Mouse (Mus musculus) neutrophil, adult 65 days (primary cell): ENCODE measurements around the gene Ntf5. TPM values are rescaled to one million over a fixed set of nuclear protein-coding genes. Genes with fewer than 3 reads are reported as not detected.

Source experiments
- total RNA-seq: library from RNA; stranded (reverse); gene quantifications from 2 replicates; pipeline ENCODE4 v1.2.4, GENCODE M21; 2023

Ntf5 gene
- total RNA-seq = not detected in 2 replicates

GRCm38 (mm10) chr7:45413113-45413863 is at the start of gene Ntf5:
Gene Ntf5 (plus strand): TSS chr7:45413695.

GRCm38 (mm10) chr7:45366652-45367019 is 46.9 kb upstream of the Ntf5 start, which contains the start of gene Ppfia3:
Gene Ppfia3 (minus strand): TSS chr7:45367019.

GRCm38 (mm10) chr7:45370475-45371311 is 42.8 kb upstream of the Ntf5 start, which contains the start of gene Lin7b:
Gene Lin7b (minus strand): TSS chr7:45370583.

GRCm38 (mm10) chr7:45395578-45396336 is 17.7 kb upstream of the Ntf5 start, which contains the start of gene Snrnp70:
Gene Snrnp70 (minus strand): TSS chr7:45395742.

GRCm38 (mm10) chr7:45405091-45406075 is 8.1 kb upstream of the Ntf5 start, which contains the start of gene Kcna7:
Gene Kcna7 (plus strand): TSS chr7:45405653.

GRCm38 (mm10) chr7:45420615-45420919 is 7.1 kb downstream of the Ntf5 start, which contains the start of gene Lhb:
Gene Lhb (plus strand): TSS chr7:45420820.

GRCm38 (mm10) chr7:45434203-45435015 is 20.9 kb downstream of the Ntf5 start, which contains the start of gene Gys1:
Gene Gys1 (plus strand): TSS chr7:45434844.

GRCm38 (mm10) chr7:45437521-45438276 is 24.2 kb downstream of the Ntf5 start, which contains the start of gene Ruvbl2:
Gene Ruvbl2 (minus strand): TSS chr7:45438096.

GRCm38 (mm10) chr7:45459564-45460140 is 46.2 kb downstream of the Ntf5 start, which contains the start of gene Ftl1:
Gene Ftl1 (minus strand): TSS chr7:45459884.

GRCm38 (mm10) chr7:45466283-45467089 is 53.0 kb downstream of the Ntf5 start, which contains the start of gene Bax:
Gene Bax (minus strand): TSS chr7:45466898.

Other genes starting within 250 kb of the Ntf5 start
- gene Slc17a7, start 249.7 kb upstream of the Ntf5 start, total RNA-seq = 0.23 TPM in 1 of 2 replicates, not detected in the other
- not detected in 2 replicates for gene Gfy, start 234.1 kb upstream of the Ntf5 start, total RNA-seq
- not detected in 2 replicates for gene Pth2, start 232.7 kb upstream of the Ntf5 start, total RNA-seq
- gene Ccdc155, start 208.8 kb upstream of the Ntf5 start, total RNA-seq = not detected in 2 replicates
- not detected in 2 replicates for gene Dkkl1, start 201.5 kb upstream of the Ntf5 start, total RNA-seq
- not detected in 2 replicates for gene Tead2, start 197.9 kb upstream of the Ntf5 start, total RNA-seq
- 347 and 367 TPM in 2 replicates for gene Cd37, start 174.6 kb upstream of the Ntf5 start, total RNA-seq
- gene Slc6a16, start 172.6 kb upstream of the Ntf5 start, total RNA-seq = 1.2 and 1.3 TPM in 2 replicates
- not detected in 2 replicates for gene Slc6a21, start 136.2 kb upstream of the Ntf5 start, total RNA-seq
- 3.6 and 5.2 TPM in 2 replicates for gene Trpm4, start 79.9 kb upstream of the Ntf5 start, total RNA-seq
- not detected in 2 replicates for gene Hrc, start 78.4 kb upstream of the Ntf5 start, total RNA-seq
- gene Ppfia3, start 46.7 kb upstream of the Ntf5 start, total RNA-seq = 0.09 TPM in 1 of 2 replicates, not detected in the other
- 2.5 TPM in 1 of 2 replicates, not detected in the other for gene Lin7b, start 43.1 kb upstream of the Ntf5 start, total RNA-seq
- 255 and 367 TPM in 2 replicates for gene Snrnp70, start 18.0 kb upstream of the Ntf5 start, total RNA-seq
- gene Kcna7, start 8.0 kb upstream of the Ntf5 start, total RNA-seq = not detected in 2 replicates
- not detected in 2 replicates for gene Lhb, start 7.1 kb downstream of the Ntf5 start, total RNA-seq
- gene Gys1, start 21.1 kb downstream of the Ntf5 start, total RNA-seq = 53.5 and 56.5 TPM in 2 replicates
- gene Ruvbl2, start 24.4 kb downstream of the Ntf5 start, total RNA-seq = 22.0 and 31.6 TPM in 2 replicates
- 1,156 and 1,320 TPM in 2 replicates for gene Ftl1, start 46.2 kb downstream of the Ntf5 start, total RNA-seq
- gene Bax, start 53.2 kb downstream of the Ntf5 start, total RNA-seq = 37.2 and 40.7 TPM in 2 replicates
- gene Tulp2, start 68.2 kb downstream of the Ntf5 start, total RNA-seq = not detected in 2 replicates
- gene Gm45808, start 73.1 kb downstream of the Ntf5 start, total RNA-seq = 0.98 and 1.7 TPM in 2 replicates
- gene Dhdh, start 75.1 kb downstream of the Ntf5 start, total RNA-seq = 3.7 and 5.4 TPM in 2 replicates
- 90.7 and 109 TPM in 2 replicates for gene Nucb1, start 96.7 kb downstream of the Ntf5 start, total RNA-seq
- gene Ppp1r15a, start 112.6 kb downstream of the Ntf5 start, total RNA-seq = 126 and 199 TPM in 2 replicates
- gene Plekha4, start 112.6 kb downstream of the Ntf5 start, total RNA-seq = not detected in 2 replicates
- 0.95 TPM in 1 of 2 replicates, not detected in the other for gene Hsd17b14, start 141.2 kb downstream of the Ntf5 start, total RNA-seq
- 24.0 and 34.0 TPM in 2 replicates for gene Bcat2, start 156.5 kb downstream of the Ntf5 start, total RNA-seq
- gene Fgf21, start 201.8 kb downstream of the Ntf5 start, total RNA-seq = not detected in 2 replicates
- gene Fut1, start 203.6 kb downstream of the Ntf5 start, total RNA-seq = not detected in 2 replicates
- gene Izumo1, start 208.1 kb downstream of the Ntf5 start, total RNA-seq = not detected in 2 replicates
- 4.3 and 5.0 TPM in 2 replicates for gene Rasip1, start 213.8 kb downstream of the Ntf5 start, total RNA-seq
- gene Mamstr, start 226.3 kb downstream of the Ntf5 start, total RNA-seq = 0.20 TPM in 1 of 2 replicates, not detected in the other